7 mouse cellular contexts compared by ENCODE assay signal in the genomic region with DNA sequence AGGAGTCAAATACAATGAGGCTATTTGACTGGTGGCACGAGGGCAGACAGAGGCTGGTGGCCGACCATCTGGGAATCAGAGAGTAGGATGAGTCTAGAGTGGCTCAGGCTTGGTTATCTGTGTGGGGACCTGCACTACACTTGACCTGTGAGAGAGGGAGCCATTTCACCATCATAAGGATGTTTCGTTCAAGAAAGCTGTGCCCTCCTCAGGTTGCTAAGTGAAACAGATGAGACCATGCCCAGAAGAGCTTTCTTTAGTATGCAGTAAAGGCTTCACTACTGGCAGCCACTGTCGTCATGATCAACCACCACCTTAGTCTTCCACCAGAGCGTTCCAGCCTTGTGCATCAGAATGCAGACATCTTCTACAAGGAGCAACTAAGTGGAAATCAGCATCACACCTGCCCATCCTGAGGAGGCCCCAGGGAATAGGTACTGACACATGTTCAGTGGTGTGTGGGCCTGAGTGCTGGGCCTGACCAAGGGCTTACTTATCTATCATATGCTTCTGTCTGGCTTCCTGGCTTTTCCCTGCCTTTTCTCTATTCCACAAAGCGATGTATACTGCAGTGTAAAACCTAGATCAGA.
DNase-seq lines count a peak whose midpoint lies in the region; ATAC-seq and TF ChIP-seq lines count a peak whose summit lies in the region.

No protein-coding gene starts in this region.

- DNase-seq in A20 (ENCODE audit: low read depth, low spot score), result peak; percentile 71
- DNase-seq in CD4-positive helper T cell, adult 2 months (ENCODE audit: low read depth, low spot score), result peak; percentile 71
- peak; percentile 56 to 68 for DNase-seq in cerebellum, adult 18-20 months
- DNase-seq in kidney, postnatal 0 days (ENCODE audit: low spot score), result peak; percentile 87
- peak; percentile 68 for DNase-seq in lung, postnatal 25 days (ENCODE audit: low spot score)
- peak; percentile 84 for DNase-seq in splenic B cell, adult 2 months (ENCODE audit: low read depth, low spot score)

- no peak overlapping the region for H3K4me2 ChIP-seq in kidney, postnatal 0 days (ENCODE audit: low read length)

- no peaks in the 10 kb centered on the region for H3K4me1 ChIP-seq in kidney, postnatal 0 days (replicated peaks; ENCODE audit: insufficient read depth, low read length)

- H3K4me3 ChIP-seq in kidney, postnatal 0 days (replicated peaks; ENCODE audit: low read depth, low read length), result no peak overlapping the region

- no peak overlapping the region for H3K27ac ChIP-seq in kidney, postnatal 0 days

- no peaks in the 10 kb centered on the region for H3K9me3 ChIP-seq in kidney, postnatal 0 days (replicated peaks; ENCODE audit: low read length)

- ATAC-seq in granulocyte monocyte progenitor cell, adult 5-6 weeks (replicated peaks; ENCODE audit: poor library complexity, severe bottlenecking), result peak; percentile 52
- ATAC-seq in kidney, postnatal 0 days (replicated peaks; ENCODE audit: low FRiP score, low read depth), result no peak; the same call in 1 of the 2 replicates

- H3K36me3 ChIP-seq in kidney, postnatal 0 days (ENCODE audit: insufficient read depth, low read length), result peaks cover 64% of the 10 kb centered on the region
- peaks cover 18% of the 10 kb centered on the region for H3K36me3 ChIP-seq in splenic B cell, adult 2 months (ENCODE audit: control insufficient read depth, insufficient read depth, low read length, poor library complexity, severe bottlenecking)

- WGBS in kidney, postnatal 0 days, result 49% methylated on average over 6 of the region's 6 CpGs

- peak; percentile 83 for TF ChIP-seq CTCF in kidney, postnatal 0 days (IDR thresholded peaks at IDR 0.05; ENCODE audit: low read depth)

- H3K9ac ChIP-seq in kidney, postnatal 0 days (ENCODE audit: low read depth, low read length), result no peak overlapping the region

- no peaks in the 10 kb centered on the region for H3K27me3 ChIP-seq in kidney, postnatal 0 days (ENCODE audit: insufficient read depth, low read length)
- no peaks in the 10 kb centered on the region for H3K27me3 ChIP-seq in splenic B cell, adult 2 months (ENCODE audit: control insufficient read depth, insufficient read depth, low read length, poor library complexity, severe bottlenecking)
